Mouse (Mus musculus): ENCODE measurements at regions not wholly inside any gene's neighbourhood (a gene's known extent, or its start where the extent isn't known, plus 50 kb on each side); places are given as distances from the start of the nearest gene placed in this dataset.

GRCm38 (mm10) chr13:107562463-107562862 is 481.8 kb upstream of the Smim15 start:
- TF ChIP-seq CTCF (IDR thresholded peaks at IDR 0.05; ENCODE audit: borderline replicate concordance, insufficient read depth, low read depth, low read length) (no peak), POLR2A (IDR thresholded peaks at IDR 0.05; ENCODE audit: borderline replicate concordance, insufficient read depth, low read length) (no peak)

Measured in cerebellum, adult 2 months (tissue).